Mouse (Mus musculus) hindbrain, embryonic 16.5 days (tissue): Measurements from ENCODE around the gene St5. TPM values are rescaled to one million over a fixed set of nuclear protein-coding genes. Genes with fewer than 3 reads are reported as not detected.

Experiments used
- ATAC-seq: fragments of 200-750 bp; cut with Nextera tagmentation; 2 replicates; pipeline ENCODE4 v1.8.0; 2017; ENCODE audit warnings: moderate TSS enrichment, moderate library complexity
- H3K27ac ChIP-seq: fragments of 300-500 bp; sonication (generic); 2 replicates; pipeline ENCODE4 v1.5.1; 2014; ENCODE audit warnings: low read depth, mild to moderate bottlenecking, control low read depth, low read length, moderate library complexity
- H3K27me3 ChIP-seq: fragments of 300-500 bp; sonication (generic); replicated peaks from 2 replicates; pipeline ENCODE4 v1.6.1; 2014; ENCODE audit warnings: low read length; ENCODE audit not compliant: control insufficient read depth, insufficient read depth
- H3K36me3 ChIP-seq: fragments of 300-500 bp; sonication (generic); 2 replicates; pipeline ENCODE4 v1.6.1; 2014; ENCODE audit warnings: mild to moderate bottlenecking, low read length, moderate library complexity, mixed read lengths; ENCODE audit not compliant: control insufficient read depth, insufficient read depth
- H3K4me1 ChIP-seq: fragments of 300-500 bp; sonication (generic); 2 replicates; pipeline ENCODE4 v1.6.1; 2014; ENCODE audit warnings: low read depth, low read length; ENCODE audit not compliant: control insufficient read depth, insufficient read depth
- H3K4me2 ChIP-seq: fragments of 300-500 bp; sonication (generic); 2 replicates; pipeline ENCODE4 v1.6.1; 2014; ENCODE audit warnings: mild to moderate bottlenecking, low read length, control low read depth, moderate library complexity
- H3K4me3 ChIP-seq: fragments of 300-500 bp; sonication (generic); 2 replicates; pipeline ENCODE4 v1.5.1; 2014; ENCODE audit warnings: mild to moderate bottlenecking, low read length, control low read depth, moderate library complexity
- H3K9ac ChIP-seq: fragments of 300-500 bp; sonication (generic); 2 replicates; pipeline ENCODE4 v1.6.1; 2014; ENCODE audit warnings: low read depth, mild to moderate bottlenecking, control low read depth, low read length, moderate library complexity
- H3K9me3 ChIP-seq: fragments of 300-500 bp; sonication (generic); 2 replicates; pipeline ENCODE4 v1.6.1; 2014; ENCODE audit warnings: mild to moderate bottlenecking, low read length, moderate library complexity; ENCODE audit not compliant: control insufficient read depth
- WGBS: fragments of 180-500 bp; shearing (Covaris S2); extraction: QIAGEN DNeasy Blood & Tissue Kit; methylation state at CpG from one replicate; pipeline ENCODE4 v1.1.7; 2014; 5-methylcytosine and 5-hydroxymethylcytosine counted together
- polyA plus RNA-seq: library from polyadenylated mRNA; unstranded; fragments of >200 nt; fragmentation: Nextera tagmentation; extraction: Ambion mirVana; gene quantifications from 2 replicates; pipeline ENCODE4 v1.2.1, GENCODE M21; 2015

St5 gene
- polyA plus RNA-seq, 1 experiment from 2014 or later, result 21.3 TPM

- peaks cover 38% of the 10 kb centered on the region for H3K36me3 ChIP-seq
Observed at GRCm38 (mm10) chr7:109525740-109526663, 177.4 kb downstream of the St5 start.

DNA sequence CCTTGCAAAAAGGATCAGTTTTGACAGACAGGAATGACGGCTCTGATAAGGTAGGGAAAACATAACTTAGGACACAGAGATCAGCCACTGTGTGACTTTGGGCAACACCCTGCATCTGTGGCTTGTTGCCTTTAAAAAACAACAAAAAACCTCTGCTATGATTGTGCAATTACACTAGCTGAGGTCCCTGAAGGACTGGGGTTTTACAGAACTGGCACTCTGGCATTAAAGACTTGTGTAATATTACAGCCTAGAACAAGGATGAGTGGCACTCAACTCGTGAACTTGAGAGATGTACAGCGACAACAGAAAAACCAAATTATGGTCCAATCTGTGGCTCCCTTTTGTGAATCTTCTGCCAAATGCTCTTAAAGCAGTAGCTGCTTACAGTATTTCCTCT is 178.6 kb downstream of the St5 start:
- no peak overlapping the region for H3K4me3 ChIP-seq
- peaks cover 38% of the 10 kb centered on the region for H3K36me3 ChIP-seq
- H3K4me2 ChIP-seq, result no peak overlapping the region
- no peaks in the 10 kb centered on the region for H3K27me3 ChIP-seq
- H3K4me1 ChIP-seq, result peaks cover 13% of the 10 kb centered on the region
- WGBS, result 83% methylated on average over 3 of the region's 3 CpGs
- H3K9ac ChIP-seq, result no peak overlapping the region
- no peak overlapping the region for H3K27ac ChIP-seq
- ATAC-seq, result no peak
- H3K9me3 ChIP-seq, result no peaks in the 10 kb centered on the region

More at GRCm38 (mm10) chr7:109525740-109526663, 177.4 kb downstream of the St5 start:
- Histone ChIP-seq H3K4me3 (no peak overlapping the region), H3K27ac (no peak overlapping the region), H3K9me3 (no peaks in the 10 kb centered on the region), H3K4me2 (no peak overlapping the region), H3K27me3 (no peaks in the 10 kb centered on the region), H3K9ac (no peak overlapping the region), H3K4me1 (0 out of 2 replicates have a peak, but pooled peaks cover 2% of the 10 kb centered on the region)
- WGBS, result 76% methylated on average over 16 of the region's 16 CpGs
- ATAC-seq, result no peak

DNA sequence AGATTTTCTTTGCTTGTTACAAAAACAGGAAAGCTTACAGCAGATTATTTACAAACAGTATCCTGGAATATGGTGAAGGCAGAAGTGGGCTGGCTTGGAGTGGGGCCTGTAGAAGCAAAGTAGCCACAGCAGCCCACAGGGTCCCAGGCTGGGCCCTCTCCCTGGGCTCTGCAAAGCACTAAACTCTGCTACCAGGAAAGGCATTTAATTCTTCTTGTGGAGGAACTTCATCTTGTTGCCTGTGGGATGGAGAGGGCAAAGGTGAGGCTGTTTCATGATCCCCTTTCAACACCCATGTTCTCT is 179.0 kb downstream of the St5 start:
- H3K9ac ChIP-seq, result no peak overlapping the region
- H3K9me3 ChIP-seq, result no peaks in the 10 kb centered on the region
- no peak for ATAC-seq
- H3K4me3 ChIP-seq, result no peak overlapping the region
- no peak overlapping the region for H3K27ac ChIP-seq
- no peaks in the 10 kb centered on the region for H3K27me3 ChIP-seq
- H3K4me1 ChIP-seq, result peaks cover 14% of the 10 kb centered on the region
- no peak overlapping the region for H3K4me2 ChIP-seq
- peaks cover 38% of the 10 kb centered on the region for H3K36me3 ChIP-seq

- Histone ChIP-seq H3K9ac (no peak overlapping the region), H3K36me3 (peaks cover 38% of the 10 kb centered on the region), H3K4me3 (no peak overlapping the region), H3K27me3 (no peaks in the 10 kb centered on the region), H3K4me2 (no peak overlapping the region), H3K4me1 (peaks cover 14% of the 10 kb centered on the region), H3K9me3 (no peaks in the 10 kb centered on the region), H3K27ac (no peak overlapping the region)
- no peak for ATAC-seq
- WGBS, result 72% methylated on average over 6 of the region's 6 CpGs
Observed at GRCm38 (mm10) chr7:109523741-109524441, 179.5 kb downstream of the St5 start.

GRCm38 (mm10) chr7:109523304-109523703 is 180.1 kb downstream of the St5 start:
- Histone ChIP-seq H3K27ac (no peak overlapping the region), H3K9me3 (no peaks in the 10 kb centered on the region), H3K27me3 (no peaks in the 10 kb centered on the region), H3K4me3 (no peak overlapping the region), H3K4me1 (peaks cover 14% of the 10 kb centered on the region), H3K9ac (no peak overlapping the region), H3K4me2 (no peak overlapping the region), H3K36me3 (peaks cover 38% of the 10 kb centered on the region)
- ATAC-seq, result no peak
- WGBS, result 67% methylated on average over 2 of the region's 2 CpGs

GRCm38 (mm10) chr7:109522084-109522483 is 181.3 kb downstream of the St5 start:
- H3K9me3 ChIP-seq, result no peaks in the 10 kb centered on the region
- peaks cover 38% of the 10 kb centered on the region for H3K36me3 ChIP-seq
- peaks cover 20% of the 10 kb centered on the region for H3K4me1 ChIP-seq
- no peak overlapping the region for H3K27ac ChIP-seq
- H3K27me3 ChIP-seq, result no peaks in the 10 kb centered on the region
- H3K9ac ChIP-seq, result no peak overlapping the region
- no peak overlapping the region for H3K4me3 ChIP-seq
- no peak for ATAC-seq
- H3K4me2 ChIP-seq, result no peak overlapping the region
- 83% methylated on average over 5 of the region's 5 CpGs for WGBS

- H3K9ac ChIP-seq, result peak overlapping the region; percentile 99
- H3K36me3 ChIP-seq, result peaks cover 28% of the 10 kb centered on the region
- H3K4me1 ChIP-seq, result peaks cover 20% of the 10 kb centered on the region
- peak overlapping the region; percentile 98 for H3K4me2 ChIP-seq
- no peaks in the 10 kb centered on the region for H3K27me3 ChIP-seq
- peak overlapping the region; percentile 96 for H3K4me3 ChIP-seq
- 0 out of 2 replicates have a peak overlapping the region, but pooled peaks have one; percentile 96 for H3K27ac ChIP-seq
- ATAC-seq, result no peak
- H3K9me3 ChIP-seq, result no peaks in the 10 kb centered on the region
- 2% methylated on average over 10 of the region's 10 CpGs for WGBS
Observed at GRCm38 (mm10) chr7:109519936-109520335, 183.5 kb downstream of the St5 start.

DNA sequence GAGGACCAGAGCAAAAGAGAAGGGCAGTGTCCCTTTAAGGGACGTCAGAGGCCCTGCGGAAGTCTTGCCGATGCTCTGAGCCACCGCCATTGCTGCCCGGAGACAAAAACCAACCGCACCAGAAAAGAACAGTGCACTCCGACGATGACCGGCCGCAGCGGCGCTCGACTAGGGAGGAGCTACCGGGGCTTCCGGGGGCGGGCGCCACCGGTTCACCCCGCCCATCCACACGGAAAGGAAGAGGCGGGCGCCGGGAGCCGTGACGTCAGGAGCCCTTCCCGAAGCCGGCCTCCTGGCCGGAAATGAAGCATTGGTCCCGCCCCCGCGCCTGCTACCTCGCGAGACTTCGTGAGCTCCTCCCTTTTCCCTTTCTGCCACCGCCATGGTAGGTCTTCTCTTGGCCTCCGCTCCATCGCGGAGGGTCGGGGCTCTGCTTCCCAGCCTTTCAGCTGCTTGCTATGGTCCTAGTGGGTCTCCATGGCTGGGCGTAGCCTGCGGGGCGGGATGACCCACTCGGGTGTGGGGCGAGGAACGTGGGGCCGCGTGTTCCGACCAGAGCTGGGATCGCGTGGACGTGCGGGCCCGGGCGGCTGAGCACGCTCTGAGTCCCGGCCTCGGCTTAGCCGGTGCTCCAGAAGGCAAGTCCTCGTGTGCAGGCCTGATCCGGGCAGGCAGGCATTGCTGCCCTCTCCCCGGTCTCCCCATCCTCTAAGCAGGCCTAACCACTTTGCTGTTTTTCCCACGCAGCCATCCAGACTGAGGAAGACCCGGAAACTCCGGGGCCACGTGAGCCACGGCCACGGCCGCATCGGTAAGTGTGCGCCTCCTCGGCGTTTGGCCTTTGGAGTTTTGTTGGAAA is 184.3 kb downstream of the St5 start, which contains the start of gene Rpl27a:
Gene Rpl27a (plus strand): TSS at position 310 of the 859 bp plus-strand sequence.
- WGBS, result under 1% methylated on average over 65 of the region's 72 CpGs
- H3K36me3 ChIP-seq, result peaks cover 22% of the 10 kb centered on the region
- no peaks in the 10 kb centered on the region for H3K27me3 ChIP-seq

More for the DNA sequence above, 184.3 kb downstream of the St5 start, which contains the start of gene Rpl27a:
- H3K4me3 ChIP-seq, result peak within 1 kb of the TSS; percentile 96
- H3K4me2 ChIP-seq, result peak within 1 kb of the TSS; percentile 98
- peaks cover 20% of the 10 kb centered on the region for H3K4me1 ChIP-seq
- peak; percentile 96 for ATAC-seq
- H3K27ac ChIP-seq, result peak within 1 kb of the TSS; percentile 96
- peak within 1 kb of the TSS; percentile 99 for H3K9ac ChIP-seq
- H3K9me3 ChIP-seq, result no peaks in the 10 kb centered on the region
